Mouse (Mus musculus): ENCODE data around the gene Dcaf1.

Gene Dcaf1

DNA sequence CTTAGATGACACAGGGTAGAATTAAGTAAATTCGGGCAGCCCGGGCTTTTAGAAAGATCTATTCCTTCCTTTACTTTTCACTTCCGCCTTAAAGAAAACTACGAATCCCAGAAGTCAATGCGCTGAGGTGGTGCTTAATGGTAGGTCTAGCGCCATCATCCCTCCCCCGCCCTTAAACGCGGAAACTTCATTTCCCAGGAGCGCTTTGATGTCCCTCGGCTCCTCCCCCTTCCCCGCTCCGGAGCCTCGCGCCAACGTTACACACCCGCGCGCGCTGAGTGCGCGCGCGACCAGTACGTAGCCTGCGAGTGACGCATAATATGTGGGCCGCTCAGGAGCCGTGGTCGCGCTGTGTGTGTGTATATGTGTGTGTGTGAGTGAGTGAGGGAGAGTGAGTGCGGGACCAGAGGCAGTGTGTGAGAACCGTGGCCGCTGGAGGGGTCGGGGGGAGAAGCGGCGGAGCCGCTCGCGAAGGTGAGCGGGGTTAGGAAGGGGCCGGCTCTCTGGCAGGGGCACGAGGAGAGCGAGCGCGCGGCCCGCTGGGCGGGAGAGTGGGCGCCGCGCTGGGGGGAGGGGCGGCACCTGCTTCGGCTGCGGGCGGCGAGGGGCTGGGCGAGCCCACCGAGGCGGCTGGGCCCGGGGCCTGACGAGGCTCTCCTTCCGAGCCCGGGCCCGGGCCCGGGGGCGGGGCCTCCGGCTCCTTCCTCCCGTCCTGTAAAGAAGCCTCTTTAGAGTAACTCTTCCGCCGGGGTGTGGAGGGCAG is at the start of gene Dcaf1:
TSS of gene Dcaf1 (plus strand) at position 257 of the 763 bp plus-strand sequence.
- peak; percentile 97 for DNase-seq (ENCODE audit: low read depth)

DNA sequence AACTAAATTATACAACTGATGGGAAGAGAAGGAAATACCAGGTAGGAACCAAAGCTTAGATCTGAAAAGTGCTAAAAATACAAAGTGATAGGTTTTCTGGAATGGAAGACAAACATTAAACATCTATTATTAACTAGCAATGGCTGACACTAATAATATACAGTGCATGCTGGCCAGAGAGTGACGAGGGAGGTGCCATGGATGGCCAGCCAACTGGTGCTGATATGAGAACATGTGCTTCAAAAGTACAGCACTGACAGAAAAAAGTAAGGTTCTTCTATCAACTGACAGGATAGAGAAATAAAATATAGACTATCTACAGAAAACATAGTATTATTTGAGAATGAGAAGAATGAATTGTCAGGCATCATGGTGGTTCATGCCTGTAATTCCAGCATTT is 45.6 kb upstream of the Dcaf1 start:
- no peak for DNase-seq (ENCODE audit: low read depth)

- DNase-seq (ENCODE audit: low read depth) = no peak
These were observed 44.3 kb upstream of the Dcaf1 start for GRCm38 (mm10) chr9:106777423-106777822.

- no peak for DNase-seq (ENCODE audit: low read depth)
These were observed 43.4 kb upstream of the Dcaf1 start for GRCm38 (mm10) chr9:106778319-106778718.

GRCm38 (mm10) chr9:106780086-106780485 is 41.6 kb upstream of the Dcaf1 start:
- DNase-seq (ENCODE audit: low read depth) = no peak

- DNase-seq (ENCODE audit: low read depth) = no peak
These were observed 38.1 kb upstream of the Dcaf1 start for GRCm38 (mm10) chr9:106783554-106783953.

DNA sequence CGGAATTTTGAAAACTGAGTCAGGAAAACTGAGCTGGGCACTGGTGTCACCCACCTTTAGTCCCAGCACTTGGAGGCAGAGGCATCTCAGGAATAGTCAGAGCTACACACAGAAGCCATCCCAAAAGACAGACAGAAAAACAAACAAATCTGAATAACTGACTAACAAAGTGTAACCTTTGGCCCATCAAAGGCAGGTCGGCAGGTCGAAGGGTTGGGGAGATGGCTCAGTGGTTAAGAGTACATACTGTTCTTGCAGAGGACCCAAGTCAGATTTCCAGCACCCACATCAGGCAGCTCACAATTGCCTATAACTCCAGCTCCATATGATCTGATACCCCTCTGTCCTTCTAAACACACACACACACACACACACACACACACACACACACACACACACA is 36.5 kb upstream of the Dcaf1 start:
- DNase-seq (ENCODE audit: low read depth) = no peak

DNA sequence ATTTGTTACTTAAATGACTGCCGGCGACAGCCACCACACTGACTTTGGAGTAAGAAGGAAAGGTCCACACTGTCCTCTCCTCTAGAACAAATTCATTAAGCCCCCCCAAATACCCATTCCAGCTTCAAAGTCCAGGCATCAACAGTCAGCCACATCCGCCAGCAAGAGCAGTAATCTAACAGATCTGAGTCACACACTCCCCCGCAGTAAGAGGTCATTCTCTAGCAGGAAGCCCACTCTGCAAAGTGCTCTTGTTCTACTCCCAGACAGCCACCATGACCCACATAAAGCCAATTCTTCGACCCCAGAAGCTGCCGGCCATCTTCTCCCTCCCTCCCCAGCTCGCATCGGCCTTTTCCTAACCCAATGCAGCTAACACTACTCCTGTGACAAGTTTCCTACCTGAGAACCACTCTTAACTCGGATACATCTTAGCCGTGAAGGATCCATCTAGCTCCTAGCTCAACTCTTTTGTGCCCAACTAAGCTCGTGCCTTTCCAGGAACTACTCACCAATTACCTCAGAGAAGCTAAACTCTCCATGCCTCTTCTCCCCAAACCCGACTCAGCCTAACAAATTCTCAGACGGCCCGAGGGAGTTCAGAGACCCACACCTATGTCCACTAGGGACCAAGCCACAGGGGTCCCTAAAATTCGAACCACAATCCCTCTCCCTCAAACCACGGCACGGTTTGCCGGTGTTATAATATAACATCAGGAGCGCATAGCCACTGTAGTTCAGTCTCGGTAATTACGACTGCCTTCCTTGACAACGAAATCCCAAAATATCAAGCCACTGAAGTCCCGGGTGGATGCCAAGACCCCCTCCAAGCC is 33.5 kb upstream of the Dcaf1 start:
- DNase-seq (ENCODE audit: low read depth) = peak; percentile 10

GRCm38 (mm10) chr9:106788812-106789321 is 32.8 kb upstream of the Dcaf1 start, which contains the start of gene Rad54l2:
Rad54l2 (minus strand) TSS chr9:106789194.
- DNase-seq (ENCODE audit: low read depth) = peak; percentile 34

GRCm38 (mm10) chr9:106789363-106789762 is 32.3 kb upstream of the Dcaf1 start:
- no peak for DNase-seq (ENCODE audit: low read depth)

DNA sequence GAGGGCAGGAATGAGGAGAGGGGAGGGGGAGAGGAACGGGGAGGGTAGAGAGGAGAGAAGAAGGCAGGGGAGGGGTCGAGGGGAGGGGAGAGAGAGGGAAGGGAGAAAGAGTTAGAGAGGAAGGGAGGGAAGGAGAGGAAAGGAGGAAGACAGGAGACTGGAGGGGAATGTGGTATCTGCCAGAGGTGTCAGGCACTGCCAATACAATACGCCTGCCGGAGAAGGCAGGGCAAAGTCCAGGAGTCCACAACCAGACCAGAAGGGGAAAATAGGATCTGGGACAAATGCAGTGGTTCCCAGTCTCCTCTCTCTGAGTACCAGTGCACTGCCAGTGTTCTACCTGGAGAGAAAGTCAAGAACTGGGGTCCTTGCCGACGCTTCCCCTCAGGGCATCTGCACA is 30.8 kb upstream of the Dcaf1 start:
- DNase-seq (ENCODE audit: low read depth) = no peak

DNA sequence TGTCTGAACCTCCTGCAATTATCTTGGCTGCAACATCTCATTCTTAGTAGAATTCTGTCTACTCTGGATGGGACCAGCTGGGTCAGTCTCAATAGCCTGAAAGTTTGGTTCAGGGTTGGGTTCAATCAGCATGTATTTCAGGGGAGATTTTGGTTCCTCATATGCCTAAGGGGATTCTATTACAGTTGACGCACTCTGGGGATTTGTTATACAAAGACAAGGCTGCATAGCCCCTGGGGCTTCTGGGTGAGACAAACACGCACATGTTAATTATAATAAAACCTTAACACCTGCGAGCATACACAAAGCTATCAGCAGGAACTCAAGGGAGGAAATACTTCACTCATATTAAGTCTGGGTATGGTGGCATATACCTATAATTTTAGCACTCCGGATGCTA is 15.2 kb upstream of the Dcaf1 start:
- DNase-seq (ENCODE audit: low read depth) = no peak

GRCm38 (mm10) chr9:106818191-106818590 is 3.5 kb upstream of the Dcaf1 start:
- DNase-seq (ENCODE audit: low read depth) = no peak

DNA sequence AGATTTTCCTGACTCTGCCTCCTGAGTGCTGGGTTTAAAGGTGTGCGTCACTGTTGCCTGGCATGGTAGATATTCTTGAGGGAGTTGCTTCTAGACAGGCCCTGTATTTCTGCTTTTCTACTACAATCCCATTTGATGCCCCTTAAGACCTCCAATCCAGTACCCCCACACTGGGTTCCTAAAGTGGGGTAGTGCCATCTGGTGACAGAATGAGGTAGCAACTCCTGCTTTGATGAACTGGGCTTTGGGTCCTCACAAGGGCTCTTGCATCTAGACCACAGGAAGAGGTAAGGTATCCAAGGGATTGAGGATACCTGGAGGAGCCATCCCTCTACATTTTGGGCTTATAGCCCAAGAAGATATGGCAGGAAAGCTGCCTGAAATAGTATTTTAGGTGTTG is 2.5 kb upstream of the Dcaf1 start:
- DNase-seq (ENCODE audit: low read depth) = no peak

GRCm38 (mm10) chr9:106821050-106821617 is 540 bp upstream of the Dcaf1 start:
- no peak for DNase-seq (ENCODE audit: low read depth)

GRCm38 (mm10) chr9:106822381-106823104 is 869 bp downstream of the Dcaf1 start:
- DNase-seq (ENCODE audit: low read depth) = peak; percentile 68

- no peak for DNase-seq (ENCODE audit: low read depth)
These were observed 18.9 kb downstream of the Dcaf1 start for GRCm38 (mm10) chr9:106840569-106840968.

- no peak for DNase-seq (ENCODE audit: low read depth)
These were observed 21.1 kb downstream of the Dcaf1 start for GRCm38 (mm10) chr9:106842800-106843199.

DNA sequence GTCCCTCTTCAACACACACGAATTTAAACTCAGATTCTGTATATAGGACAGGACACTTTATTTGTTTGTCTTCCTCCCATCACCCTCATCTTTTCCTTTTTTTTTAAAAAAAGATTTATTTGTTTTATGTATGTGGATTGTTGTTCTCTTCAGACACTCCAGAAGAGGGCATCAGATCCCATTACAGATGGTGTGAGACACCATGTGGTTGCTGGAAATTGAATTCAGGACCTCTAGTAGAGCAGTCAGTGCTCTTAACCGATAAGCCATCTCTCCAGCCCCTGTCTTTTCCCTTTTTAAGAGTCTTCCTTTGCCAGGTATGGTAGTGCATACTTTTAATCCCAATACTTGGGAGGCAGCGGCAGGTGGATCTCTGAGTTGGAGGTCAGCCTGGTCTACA is 35.0 kb downstream of the Dcaf1 start:
- DNase-seq (ENCODE audit: low read depth) = no peak

DNA sequence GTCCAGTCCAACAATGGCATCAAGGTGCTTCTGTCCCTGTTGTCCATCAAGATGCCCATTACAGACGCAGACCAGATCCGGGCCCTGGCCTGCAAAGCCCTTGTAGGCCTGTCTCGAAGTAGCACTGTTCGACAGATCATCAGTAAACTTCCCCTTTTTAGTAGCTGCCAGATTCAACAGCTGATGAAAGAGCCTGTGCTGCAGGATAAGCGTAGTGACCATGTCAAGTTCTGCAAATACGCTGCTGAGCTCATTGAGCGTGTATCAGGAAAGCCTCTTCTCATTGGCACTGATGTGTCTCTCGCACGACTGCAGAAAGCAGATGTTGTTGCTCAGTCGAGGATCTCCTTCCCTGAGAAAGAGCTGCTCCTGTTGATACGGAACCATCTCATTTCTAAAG is 36.4 kb downstream of the Dcaf1 start:
- DNase-seq (ENCODE audit: low read depth) = no peak

DNA sequence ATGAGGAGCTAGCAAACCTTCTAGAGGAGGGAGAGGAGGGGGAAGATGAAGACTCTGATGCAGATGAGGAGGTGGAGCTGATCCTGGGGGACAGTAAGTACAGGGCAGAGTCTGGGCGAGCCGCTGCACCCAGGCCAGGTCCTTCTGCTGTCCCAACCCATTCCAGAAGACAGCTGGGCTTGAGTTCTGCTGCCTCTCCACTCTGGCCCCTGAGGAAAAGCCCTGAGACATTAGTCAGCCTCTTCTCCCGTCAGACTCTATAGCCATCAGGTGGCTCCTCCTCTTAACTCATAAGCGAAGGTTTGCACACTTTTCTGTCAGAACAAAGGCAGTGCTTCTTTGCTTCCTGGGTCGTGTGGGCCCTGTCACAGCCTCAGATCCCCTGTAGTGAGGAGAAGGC is 52.5 kb downstream of the Dcaf1 start:
- DNase-seq (ENCODE audit: low read depth) = no peak

- no peak for DNase-seq (ENCODE audit: low read depth)
These were observed 55.0 kb downstream of the Dcaf1 start for GRCm38 (mm10) chr9:106876666-106877065.

Data from fibroblast of lung, adult 2 months (primary cell).